Mouse (Mus musculus) testis, postnatal 14 days (tissue): ENCODE measurements at regions not wholly inside any gene's neighbourhood (a gene's known extent, or its start where the extent isn't known, plus 50 kb on each side); places are given as distances from the start of the nearest gene placed in this dataset.

Experiments
- DNase-seq: peaks from one replicate; pipeline ENCODE4 v3.0.0; 2021; ENCODE audit warnings: low spot score

GRCm38 (mm10) chr10:122386748-122387147 lies 61.6 kb upstream of the Avpr1a start:
- DNase-seq, result no peak

- DNase-seq, result no peak
These were observed 68.5 kb upstream of the Avpr1a start for GRCm38 (mm10) chr10:122379661-122380344.

GRCm38 (mm10) chr10:122343291-122343690 lies 105.0 kb upstream of the Avpr1a start:
- no peak for DNase-seq

- DNase-seq, result no peak
These were observed 105.9 kb upstream of the Avpr1a start for GRCm38 (mm10) chr10:122342356-122342755.

- peak; percentile 6 for DNase-seq
These were observed 121.4 kb upstream of the Avpr1a start for GRCm38 (mm10) chr10:122326851-122327250.

GRCm38 (mm10) chr10:122318886-122319285 lies 129.4 kb upstream of the Avpr1a start:
- no peak for DNase-seq

- DNase-seq, result no peak
These were observed 137.6 kb upstream of the Avpr1a start for GRCm38 (mm10) chr10:122310646-122311193.

GRCm38 (mm10) chr10:122308691-122309090 lies 139.6 kb upstream of the Avpr1a start:
- no peak for DNase-seq

GRCm38 (mm10) chr10:122302259-122302658 lies 146.0 kb upstream of the Avpr1a start:
- no peak for DNase-seq

- DNase-seq, result no peak
These were observed 152.3 kb upstream of the Avpr1a start for GRCm38 (mm10) chr10:122295921-122296425.

GRCm38 (mm10) chr10:122291611-122292010 lies 156.7 kb upstream of the Avpr1a start:
- DNase-seq, result no peak

- no peak for DNase-seq
These were observed 157.2 kb upstream of the Avpr1a start for GRCm38 (mm10) chr10:122291091-122291490.

- no peak for DNase-seq
These were observed 173.4 kb upstream of the Avpr1a start for GRCm38 (mm10) chr10:122274885-122275284.

- peak; percentile 9 for DNase-seq
These were observed 174.1 kb upstream of the Avpr1a start for GRCm38 (mm10) chr10:122274181-122274580.

- no peak for DNase-seq
These were observed 166.9 kb upstream of the Rxylt1 start for GRCm38 (mm10) chr10:122264070-122264469.

- DNase-seq, result no peak
These were observed 162.2 kb upstream of the Rxylt1 start for GRCm38 (mm10) chr10:122259354-122259753.

GRCm38 (mm10) chr10:122258711-122259110 lies 161.5 kb upstream of the Rxylt1 start:
- DNase-seq, result no peak

- no peak for DNase-seq
These were observed 134.6 kb upstream of the Rxylt1 start for GRCm38 (mm10) chr10:122231818-122232217.

- peak; percentile 53 for DNase-seq
These were observed 133.6 kb upstream of the Rxylt1 start for GRCm38 (mm10) chr10:122230746-122231145.

GRCm38 (mm10) chr10:122225679-122226078 lies 128.5 kb upstream of the Rxylt1 start:
- no peak for DNase-seq

GRCm38 (mm10) chr10:122223076-122223475 lies 125.9 kb upstream of the Rxylt1 start:
- DNase-seq, result no peak

- no peak for DNase-seq
These were observed 120.4 kb upstream of the Rxylt1 start for GRCm38 (mm10) chr10:122217594-122217993.

GRCm38 (mm10) chr10:122199791-122200190 lies 102.6 kb upstream of the Rxylt1 start:
- DNase-seq, result no peak

- no peak for DNase-seq
These were observed 100.5 kb upstream of the Rxylt1 start for GRCm38 (mm10) chr10:122197703-122198102.
